Mouse (Mus musculus): ENCODE results near the gene Pcp4.

The Pcp4 gene

DNA sequence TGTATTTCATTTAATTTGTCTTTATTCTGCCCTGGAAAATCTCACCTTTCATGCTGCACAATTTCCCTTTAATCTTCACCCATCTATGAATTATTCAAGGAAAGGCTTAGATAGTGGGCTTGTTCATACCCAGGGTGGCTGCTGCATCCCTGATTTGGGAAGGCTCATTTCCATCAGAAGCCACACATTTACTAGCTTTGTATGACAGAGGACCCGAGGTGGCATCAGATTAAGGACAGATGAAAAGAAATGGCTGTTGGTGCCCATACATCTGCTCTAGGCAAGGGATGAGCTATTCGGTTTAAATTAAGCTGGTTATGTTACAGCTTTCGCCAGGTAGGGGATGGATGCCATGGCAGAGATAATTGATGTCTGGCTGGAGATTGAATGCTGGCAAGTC lies 24.1 kb downstream of the Pcp4 start:
- DNase-seq = no peak

- DNase-seq = no peak
Measured at GRCm38 (mm10) chr16:96494079-96494478, 26.7 kb downstream of the Pcp4 start.

GRCm38 (mm10) chr16:96498951-96499350 lies 31.5 kb downstream of the Pcp4 start:
- DNase-seq = no peak

GRCm38 (mm10) chr16:96501241-96501640 lies 33.8 kb downstream of the Pcp4 start:
- no peak for DNase-seq

DNA sequence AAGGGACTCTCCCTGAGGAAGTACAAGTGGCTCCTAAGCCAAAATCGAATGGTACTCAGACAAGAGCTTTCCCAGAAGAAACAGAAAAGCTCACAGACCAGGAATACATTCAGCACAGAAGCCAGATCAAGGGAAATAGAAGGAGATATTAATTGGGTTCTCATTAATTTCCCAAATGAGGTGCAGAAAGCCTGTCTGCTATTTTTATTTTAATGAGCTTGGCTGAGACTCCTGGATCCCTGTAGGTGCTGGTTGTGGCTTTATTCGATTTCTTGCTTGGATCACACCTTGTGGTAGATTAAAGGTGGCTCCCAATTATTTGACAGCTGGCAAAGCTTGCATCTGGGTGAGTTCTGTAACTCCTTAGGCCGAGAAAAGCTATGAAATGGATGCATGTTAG lies 35.2 kb downstream of the Pcp4 start:
- no peak for DNase-seq

DNA sequence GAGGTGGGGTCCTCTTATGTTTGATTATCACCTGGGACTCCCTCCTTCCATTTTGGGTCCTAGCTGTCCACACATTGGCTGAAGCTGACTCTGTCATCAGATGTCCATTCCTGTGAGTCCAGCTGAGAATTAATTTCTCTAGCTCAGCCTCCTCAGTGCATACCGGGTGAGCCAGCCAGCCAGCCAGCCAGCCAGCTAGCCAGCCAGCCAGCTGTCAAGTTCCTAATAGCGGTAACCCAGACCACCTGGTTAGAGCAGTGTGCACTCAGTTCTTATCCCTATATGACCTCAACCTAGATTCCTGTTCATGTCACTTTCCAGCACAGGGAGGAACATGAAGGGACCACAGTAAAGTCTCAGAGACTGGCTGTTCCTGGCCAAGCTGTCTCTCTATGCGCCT lies 47.1 kb downstream of the Pcp4 start:
- DNase-seq = no peak

GRCm38 (mm10) chr16:96527476-96527875 lies 60.1 kb downstream of the Pcp4 start:
- no peak for DNase-seq

GRCm38 (mm10) chr16:96528471-96528870 lies 61.1 kb downstream of the Pcp4 start:
- no peak for DNase-seq

- DNase-seq = no peak
Measured at GRCm38 (mm10) chr16:96529896-96530568, 62.6 kb downstream of the Pcp4 start.

DNA sequence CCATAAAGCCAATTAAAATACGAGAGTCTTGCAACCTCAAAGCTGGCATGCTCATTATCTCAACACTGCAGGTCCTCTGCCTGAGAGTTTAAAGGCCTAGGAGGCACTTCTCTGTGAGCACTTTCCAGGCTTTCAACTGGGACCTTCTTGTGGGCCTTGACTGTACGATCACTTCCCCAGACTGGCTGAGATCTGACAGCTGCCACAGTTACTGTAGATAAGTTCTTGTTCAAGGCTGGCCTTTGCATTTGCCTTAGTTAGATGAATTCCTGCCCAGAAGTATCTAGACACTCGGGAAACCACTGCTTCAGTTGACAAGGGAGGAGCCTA lies 63.1 kb downstream of the Pcp4 start:
- no peak for DNase-seq

DNA sequence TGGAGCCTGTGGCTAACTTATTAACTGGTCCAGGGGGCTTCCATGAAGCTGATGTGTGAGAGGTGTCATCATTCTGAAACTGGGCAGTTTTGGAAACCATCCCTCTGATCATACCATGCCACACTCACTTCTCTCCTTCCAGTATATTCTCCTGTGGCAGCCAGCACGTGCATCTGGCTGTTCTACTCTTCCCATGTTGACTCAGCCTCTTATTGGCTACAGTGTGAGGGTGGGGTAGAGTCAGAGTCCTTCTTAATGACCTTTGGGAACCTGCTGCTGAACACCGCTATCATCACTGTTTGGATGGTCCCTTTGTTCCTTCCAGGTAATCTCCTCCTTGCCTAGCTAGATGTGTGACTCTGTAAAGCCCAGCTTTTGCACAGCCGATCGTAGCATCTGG lies 63.6 kb downstream of the Pcp4 start:
- DNase-seq = no peak

- DNase-seq = no peak
Measured at GRCm38 (mm10) chr16:96533710-96534109, 66.3 kb downstream of the Pcp4 start.

- DNase-seq = no peak
Measured at GRCm38 (mm10) chr16:96535271-96535670, 67.9 kb downstream of the Pcp4 start.

GRCm38 (mm10) chr16:96536426-96536825 lies 69.0 kb downstream of the Pcp4 start:
- no peak for DNase-seq

DNA sequence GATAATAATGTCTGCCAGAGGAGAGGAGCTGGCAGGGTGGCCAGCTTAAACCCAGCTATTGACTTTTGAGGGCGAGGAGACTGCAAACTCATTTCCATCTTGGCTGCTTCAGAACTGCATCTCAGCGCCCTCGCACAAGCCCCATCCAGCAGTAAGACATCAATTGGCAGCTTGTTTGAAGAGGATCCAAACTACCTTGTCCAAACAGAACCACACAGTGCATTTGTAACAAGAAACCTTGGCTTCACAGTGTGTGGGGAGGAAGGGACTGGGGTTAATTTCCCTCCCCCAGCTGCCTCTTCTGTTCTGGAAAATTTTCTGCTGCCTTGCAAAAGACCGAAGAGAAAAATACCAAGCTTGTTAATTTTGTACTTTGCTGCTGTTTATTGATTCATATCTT lies 71.7 kb downstream of the Pcp4 start:
- no peak for DNase-seq

GRCm38 (mm10) chr16:96541056-96541455 lies 73.7 kb downstream of the Pcp4 start:
- DNase-seq = no peak

- no peak for DNase-seq
Measured at GRCm38 (mm10) chr16:96552680-96553079, 85.3 kb downstream of the Pcp4 start.

- no peak for DNase-seq
Measured at GRCm38 (mm10) chr16:96555412-96555811, 88.0 kb downstream of the Pcp4 start.

- no peak for DNase-seq
Measured at GRCm38 (mm10) chr16:96556621-96557020, 89.2 kb downstream of the Pcp4 start.

DNA sequence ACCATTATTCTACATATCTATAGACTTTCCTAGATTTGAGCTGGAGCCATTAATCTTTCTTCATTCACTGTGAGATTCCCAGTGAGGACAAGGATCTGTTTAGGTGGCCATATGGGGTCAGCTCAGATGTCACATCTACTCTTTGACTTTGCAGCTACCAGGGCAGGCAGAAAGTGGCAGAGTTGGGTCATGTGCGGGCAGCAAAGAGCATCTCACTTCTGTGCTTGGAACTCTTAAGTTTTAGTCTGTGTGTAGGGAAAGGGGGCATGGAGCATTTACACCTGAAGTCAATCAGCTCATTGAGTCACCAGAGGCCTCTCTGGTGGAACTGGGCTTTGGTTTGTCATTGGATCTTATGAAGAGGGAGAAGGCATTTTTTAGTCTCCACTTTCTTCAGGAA lies 90.9 kb downstream of the Pcp4 start:
- no peak for DNase-seq

DNA sequence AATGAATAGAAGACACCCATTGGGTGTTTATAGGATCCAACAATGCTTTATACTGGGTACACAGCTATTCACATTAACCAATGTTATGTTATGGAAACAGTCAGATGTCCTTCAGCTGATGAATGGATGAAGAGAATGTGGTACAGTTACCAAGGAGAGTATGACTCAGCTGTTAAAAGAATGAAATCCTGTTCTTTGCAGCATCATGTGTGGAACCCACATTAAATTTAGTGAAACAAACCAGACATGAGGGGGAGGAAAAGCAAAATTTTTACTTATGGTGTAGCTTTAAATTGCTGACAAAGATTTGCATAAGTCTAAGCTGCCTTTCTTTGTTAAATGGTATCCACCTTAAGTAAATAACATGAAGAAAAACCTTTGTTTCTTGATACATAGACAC lies 92.4 kb downstream of the Pcp4 start:
- DNase-seq = no peak

DNA sequence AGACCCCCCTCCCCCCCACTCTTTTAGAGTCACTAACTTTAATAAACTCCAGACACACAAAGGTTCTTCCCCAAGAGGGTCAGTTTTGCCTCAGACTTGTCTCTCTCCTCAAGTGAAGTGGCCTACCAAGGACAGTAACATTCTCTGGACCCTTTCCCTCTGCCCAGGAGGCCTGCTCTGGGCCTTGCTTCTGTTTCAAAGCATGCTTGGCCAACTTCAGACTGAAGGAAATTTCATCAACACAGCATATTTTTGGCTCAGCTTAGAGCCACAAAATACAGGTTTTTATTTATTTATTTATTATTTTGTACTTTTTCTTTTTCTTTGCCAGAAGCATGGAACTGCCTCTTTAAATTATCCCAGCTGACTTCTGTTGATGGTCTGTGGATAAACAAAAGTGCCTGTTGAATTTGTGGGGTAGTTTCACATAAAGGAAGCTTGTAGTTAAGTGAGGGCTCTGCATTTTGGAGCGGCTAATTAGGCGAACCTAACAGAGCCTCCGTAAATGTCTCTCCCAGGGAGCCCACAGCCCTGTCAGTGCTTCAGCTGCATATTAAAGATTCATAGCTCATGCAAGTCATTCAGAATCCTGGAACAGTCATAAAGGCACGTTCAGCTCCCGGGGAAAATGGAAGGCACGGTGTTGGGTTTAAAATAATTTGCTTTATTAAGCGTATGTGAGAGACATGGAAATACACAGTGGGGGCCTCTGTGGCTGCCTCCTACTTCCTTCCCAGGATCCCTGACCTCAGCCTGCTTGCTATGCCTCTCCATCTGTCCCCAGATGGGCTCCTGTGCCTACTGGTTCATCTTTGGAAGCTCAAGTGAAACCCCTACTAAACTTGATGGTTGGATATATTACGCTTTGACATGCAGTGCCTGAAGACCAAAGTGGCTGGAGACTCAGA lies 96.2 kb downstream of the Pcp4 start:
- DNase-seq = no peak

DNA sequence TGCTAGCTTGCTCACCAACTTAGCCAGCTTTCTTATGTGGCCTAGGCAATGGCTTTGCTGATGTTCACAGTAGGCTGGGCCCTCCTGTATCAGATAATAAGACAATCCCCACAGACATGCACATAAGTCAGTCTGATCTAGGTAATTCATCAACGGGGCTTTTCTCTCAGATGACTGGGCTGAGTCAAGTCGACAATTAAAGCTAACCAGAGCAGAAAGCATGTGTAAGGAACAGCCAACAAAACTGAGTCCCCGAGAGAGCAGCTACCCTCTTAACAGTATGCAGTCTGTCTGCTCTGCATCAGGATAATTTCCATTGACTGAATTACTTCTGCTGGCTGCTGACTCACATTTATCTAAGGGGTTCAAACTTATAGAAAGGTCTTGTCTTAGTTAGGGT lies 100.0 kb downstream of the Pcp4 start:
- DNase-seq = no peak

Measured in kidney, adult 18-20 months (tissue).